In genomic region chr7:140954733-140955071, GRCm38 (mm10) we compare ENCODE assay signal across 8 mouse cellular contexts. TPM values are rescaled to one million over a fixed set of nuclear protein-coding genes. Genes with fewer than 3 reads are reported as not detected.
DNase-seq lines count a peak whose midpoint lies in the region; ATAC-seq and TF ChIP-seq lines count a peak whose summit lies in the region.

No protein-coding gene starts in this region.

- no peaks in the 10 kb centered on the region for H3K27me3 ChIP-seq in kidney, adult 2 months (replicated peaks; ENCODE audit: control insufficient read depth, insufficient read depth, low read length)
- peaks cover 28% of the 10 kb centered on the region for H3K27me3 ChIP-seq in forebrain, embryonic 10.5 days (ENCODE audit: poor library complexity, severe bottlenecking)
- no peaks in the 10 kb centered on the region for H3K27me3 ChIP-seq in limb, embryonic 10.5 days (ENCODE audit: low read depth, poor library complexity, severe bottlenecking)
- no peaks in the 10 kb centered on the region for H3K27me3 ChIP-seq in neural tube, embryonic 14.5 days (ENCODE audit: control insufficient read depth, insufficient read depth, low read length)

- TF ChIP-seq POLR2A in kidney, adult 2 months (IDR thresholded peaks at IDR 0.05; ENCODE audit: low read depth, low read length), result no peak

- H3K4me3 ChIP-seq in kidney, adult 2 months (ENCODE audit: insufficient read depth, low read depth, low read length), result peak overlapping the region; percentile 68
- peak overlapping the region; percentile 56 for H3K4me3 ChIP-seq in forebrain, embryonic 10.5 days
- peak overlapping the region; percentile 69 for H3K4me3 ChIP-seq in limb, embryonic 10.5 days
- H3K4me3 ChIP-seq in neural tube, embryonic 14.5 days (ENCODE audit: low read depth, low read length), result peak overlapping the region; percentile 28

- peak overlapping the region; percentile 45 for H3K4me2 ChIP-seq in neural tube, embryonic 14.5 days (ENCODE audit: low read depth, low read length)

- DNase-seq in kidney, adult 2 months, result no peak
- no peak for DNase-seq in kidney, postnatal 14 days
- DNase-seq in forebrain, embryonic 10.5 days (ENCODE audit: extremely low spot score, low spot score), result no peak
- DNase-seq in limb, embryonic 10.5 days (ENCODE audit: low spot score), result peak; percentile 61
- DNase-seq in yolk sac, embryonic 10.5 days (ENCODE audit: low spot score), result no peak
- no peak for DNase-seq in MN1 (ENCODE audit: low spot score)
- no peak for DNase-seq in urinary bladder, postnatal 10 days (ENCODE audit: low spot score)

- ATAC-seq in neural tube, embryonic 14.5 days (ENCODE audit: low read depth), result no peak

- H3K4me1 ChIP-seq in kidney, adult 2 months (ENCODE audit: control insufficient read depth, insufficient read depth, low read length), result no peaks in the 10 kb centered on the region
- H3K4me1 ChIP-seq in forebrain, embryonic 10.5 days, result peaks cover 84% of the 10 kb centered on the region
- H3K4me1 ChIP-seq in limb, embryonic 10.5 days, result peaks cover 80% of the 10 kb centered on the region
- H3K4me1 ChIP-seq in neural tube, embryonic 14.5 days (ENCODE audit: control insufficient read depth, insufficient read depth, low read length), result peaks cover 8% of the 10 kb centered on the region; the same call in 1 of the 2 replicates

- H3K36me3 ChIP-seq in kidney, adult 2 months (ENCODE audit: control insufficient read depth, insufficient read depth, low read length), result no peaks in the 10 kb centered on the region
- peaks cover 13% of the 10 kb centered on the region for H3K36me3 ChIP-seq in forebrain, embryonic 10.5 days (replicated peaks)
- H3K36me3 ChIP-seq in limb, embryonic 10.5 days, result peaks cover 27% of the 10 kb centered on the region
- no peaks in the 10 kb centered on the region for H3K36me3 ChIP-seq in neural tube, embryonic 14.5 days (ENCODE audit: control insufficient read depth, insufficient read depth, low read length)

- peak overlapping the region; percentile 52; the same call in 1 of the 2 replicates for H3K27ac ChIP-seq in kidney, adult 2 months (ENCODE audit: insufficient read depth, low read depth, low read length)
- peak overlapping the region; percentile 37 for H3K27ac ChIP-seq in forebrain, embryonic 10.5 days
- peak overlapping the region; percentile 91 for H3K27ac ChIP-seq in limb, embryonic 10.5 days
- no peak overlapping the region for H3K27ac ChIP-seq in neural tube, embryonic 14.5 days (ENCODE audit: low read depth, low read length)

- TF ChIP-seq CTCF in kidney, adult 2 months (conservative IDR thresholded peaks at IDR 0.05; ENCODE audit: insufficient read depth, insufficient read length, low read depth, low read length), result no peak

- no peaks in the 10 kb centered on the region for H3K9me3 ChIP-seq in forebrain, embryonic 10.5 days
- H3K9me3 ChIP-seq in limb, embryonic 10.5 days (replicated peaks), result no peaks in the 10 kb centered on the region
- no peaks in the 10 kb centered on the region for H3K9me3 ChIP-seq in neural tube, embryonic 14.5 days (ENCODE audit: control insufficient read depth, low read length)

- WGBS in kidney, adult 2 months, result under 1% methylated on average over 9 of the region's 9 CpGs
- WGBS in forebrain, embryonic 10.5 days, result 10% methylated on average over 9 of the region's 9 CpGs
- WGBS in limb, embryonic 10.5 days, result 7% methylated on average over 9 of the region's 9 CpGs
- 11% methylated on average over 9 of the region's 9 CpGs for WGBS in neural tube, embryonic 14.5 days

- no peak overlapping the region; the same call in 1 of the 2 replicates for H3K9ac ChIP-seq in neural tube, embryonic 14.5 days (replicated peaks; ENCODE audit: low read depth, low read length)

RNA-seq across cellular contexts. Expression of gene Gm45717, which starts 1.0 kb away (rescaled TPM):
- polyA plus RNA-seq in kidney, adult 2 months (2012; rRNA removed), result 0.27 TPM in 1 of 2 replicates, not detected in the other
- polyA plus RNA-seq in forebrain, embryonic 10.5 days (2016; fragmentation: Nextera tagmentation; extraction: Ambion mirVana), result 0.33 TPM in 1 of 2 replicates, not detected in the other
- not detected in 2 replicates for polyA plus RNA-seq in limb, embryonic 10.5 days (2016; fragmentation: Nextera tagmentation; extraction: Ambion mirVana)
- polyA plus RNA-seq in neural tube, embryonic 14.5 days (2014; fragmentation: Nextera tagmentation; extraction: Ambion mirVana), result not detected in 2 replicates

RNA-seq across cellular contexts. Expression of gene Ifitm2, which starts 1.1 kb away (rescaled TPM):
- polyA plus RNA-seq in kidney, adult 2 months (2012; rRNA removed), result 642 and 737 TPM in 2 replicates
- 365 and 397 TPM in 2 replicates for polyA plus RNA-seq in forebrain, embryonic 10.5 days (2016; fragmentation: Nextera tagmentation; extraction: Ambion mirVana)
- polyA plus RNA-seq in limb, embryonic 10.5 days (2016; fragmentation: Nextera tagmentation; extraction: Ambion mirVana), result 904 and 922 TPM in 2 replicates
- polyA plus RNA-seq in neural tube, embryonic 14.5 days (2014; fragmentation: Nextera tagmentation; extraction: Ambion mirVana), result 103 and 195 TPM in 2 replicates

RNA-seq across cellular contexts. Expression of gene Ifitm5, which starts 4.6 kb away (rescaled TPM):
- polyA plus RNA-seq in kidney, adult 2 months (2012; rRNA removed), result 0.87 and 1.4 TPM in 2 replicates
- 2.0 TPM in 2 replicates for polyA plus RNA-seq in forebrain, embryonic 10.5 days (2016; fragmentation: Nextera tagmentation; extraction: Ambion mirVana)
- 4.2 and 5.9 TPM in 2 replicates for polyA plus RNA-seq in limb, embryonic 10.5 days (2016; fragmentation: Nextera tagmentation; extraction: Ambion mirVana)
- polyA plus RNA-seq in neural tube, embryonic 14.5 days (2014; fragmentation: Nextera tagmentation; extraction: Ambion mirVana), result 0.28 and 0.62 TPM in 2 replicates

RNA-seq across cellular contexts. Expression of gene Ifitm1, which starts 12.3 kb away (rescaled TPM):
- 125 and 135 TPM in 2 replicates for polyA plus RNA-seq in kidney, adult 2 months (2012; rRNA removed)
- polyA plus RNA-seq in forebrain, embryonic 10.5 days (2016; fragmentation: Nextera tagmentation; extraction: Ambion mirVana), result 3.7 and 4.1 TPM in 2 replicates
- 27.9 and 43.1 TPM in 2 replicates for polyA plus RNA-seq in limb, embryonic 10.5 days (2016; fragmentation: Nextera tagmentation; extraction: Ambion mirVana)
- 3.5 and 23.6 TPM in 2 replicates for polyA plus RNA-seq in neural tube, embryonic 14.5 days (2014; fragmentation: Nextera tagmentation; extraction: Ambion mirVana)

RNA-seq across cellular contexts. Expression of gene Pgghg, which starts 13.5 kb away (rescaled TPM):
- 58.0 and 71.2 TPM in 2 replicates for polyA plus RNA-seq in kidney, adult 2 months (2012; rRNA removed)
- polyA plus RNA-seq in forebrain, embryonic 10.5 days (2016; fragmentation: Nextera tagmentation; extraction: Ambion mirVana), result 14.2 and 14.5 TPM in 2 replicates
- polyA plus RNA-seq in limb, embryonic 10.5 days (2016; fragmentation: Nextera tagmentation; extraction: Ambion mirVana), result 11.4 and 15.4 TPM in 2 replicates
- polyA plus RNA-seq in neural tube, embryonic 14.5 days (2014; fragmentation: Nextera tagmentation; extraction: Ambion mirVana), result 4.6 and 8.7 TPM in 2 replicates
